Mouse (Mus musculus) frontal cortex, postnatal 14 days (tissue): ENCODE measurements around the gene Gm19426.

Source experiments
- DNase-seq, 2 experiments: peaks; one replicate each; pipeline ENCODE4 v3.0.0; 2022; ENCODE audit warnings: low spot score in 2 of 2

The Gm19426 gene

DNA sequence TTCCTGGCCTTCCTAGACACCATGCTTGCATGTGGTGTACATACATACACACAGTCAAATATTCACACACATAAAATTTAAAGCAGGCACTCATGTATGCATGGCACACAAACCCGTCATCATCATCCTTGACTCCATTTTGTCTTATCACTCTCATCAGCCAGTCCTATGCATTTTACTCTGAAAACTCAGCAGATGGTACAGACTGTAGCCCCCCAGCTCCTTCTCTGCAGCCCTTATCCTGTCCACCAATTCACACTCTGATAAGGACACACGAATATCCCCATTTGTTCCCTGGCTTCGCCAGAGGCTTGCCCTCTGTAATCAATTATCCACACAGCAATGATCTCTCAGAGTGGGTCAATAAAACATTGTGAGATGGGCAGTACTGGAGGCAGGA, 22.3 kb downstream of the Gm19426 start:
- no peak for DNase-seq

DNA sequence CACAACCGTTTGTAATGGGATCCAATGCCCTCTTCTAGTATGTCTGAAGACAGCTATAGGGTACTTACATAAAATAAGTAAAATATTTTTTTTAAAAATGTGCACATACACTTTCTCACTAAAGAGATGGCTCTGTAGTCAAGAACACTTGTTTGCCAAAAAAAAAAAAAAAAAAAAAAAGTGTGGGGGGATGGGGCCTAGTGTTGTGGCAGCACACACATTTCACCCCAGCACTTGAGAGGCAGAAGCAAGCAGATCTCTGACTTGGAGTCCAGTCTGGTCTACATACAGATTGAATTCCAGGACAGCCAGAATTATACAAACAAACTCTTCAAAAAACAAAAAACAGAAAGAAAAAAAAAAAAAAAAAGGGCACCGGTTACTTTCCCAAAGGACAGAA, 22.7 kb downstream of the Gm19426 start:
- DNase-seq = no peak

DNA sequence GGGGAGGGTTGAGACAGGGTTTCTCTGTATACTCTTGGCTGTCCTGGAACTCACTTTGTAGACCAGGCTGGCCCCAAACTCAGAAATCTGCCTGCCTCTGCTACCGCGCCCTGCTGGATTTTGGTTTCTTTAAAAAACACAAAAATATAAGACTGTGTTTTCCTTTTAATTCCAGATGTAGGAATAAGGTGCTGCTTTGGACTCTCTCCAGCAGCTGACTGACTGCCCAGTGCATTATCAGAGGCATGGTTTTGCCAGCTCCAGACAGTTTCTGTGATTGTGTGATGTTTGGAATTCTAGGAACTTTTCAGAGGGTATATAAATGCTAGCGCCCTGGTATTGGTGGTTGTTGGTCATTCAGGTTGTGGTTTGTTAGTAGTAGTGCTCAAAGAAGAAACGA, 26.1 kb downstream of the Gm19426 start:
- no peak for DNase-seq

DNA sequence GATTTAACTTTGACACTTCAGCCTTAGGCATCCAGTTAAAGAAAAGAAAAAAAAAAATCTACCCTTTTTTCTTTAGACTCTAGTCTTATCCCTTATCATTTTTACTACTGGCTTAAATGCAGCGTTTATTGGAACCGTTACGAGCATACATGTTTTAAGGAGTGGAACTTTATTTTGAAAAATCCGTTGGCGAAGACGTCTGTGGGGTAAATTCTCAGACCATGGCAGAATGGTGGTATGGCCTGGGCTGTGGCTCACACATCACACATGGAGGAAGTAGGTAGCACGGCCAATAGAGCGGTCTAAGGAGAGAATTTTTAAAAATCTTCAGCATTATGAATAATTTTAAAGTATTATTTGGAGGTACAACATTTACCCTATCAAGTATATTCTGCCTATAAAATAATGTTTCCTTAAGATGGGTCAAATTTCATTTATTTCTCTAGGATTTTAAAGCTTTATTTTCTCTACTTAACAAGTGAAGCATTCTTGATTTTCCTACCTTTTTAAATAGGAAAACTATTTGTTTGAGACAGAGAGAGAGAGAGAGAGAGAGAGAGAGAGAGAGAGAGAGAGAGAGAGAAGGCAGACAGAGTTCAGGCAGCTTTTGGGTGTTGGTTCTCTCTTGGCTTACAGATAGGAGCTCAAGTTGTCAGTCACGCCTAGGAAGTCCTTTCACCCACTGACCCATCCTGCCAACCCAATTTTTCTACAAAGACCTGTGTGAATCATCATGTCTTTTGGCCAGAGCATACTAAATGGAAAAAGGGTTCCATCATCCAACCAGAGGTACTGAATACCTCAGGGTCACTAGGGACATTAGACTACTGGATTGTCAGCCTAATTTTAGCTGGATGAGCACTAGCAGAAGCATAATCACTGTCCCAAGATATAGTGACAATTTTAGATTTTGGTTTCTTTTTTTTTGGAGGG, 26.8 kb downstream of the Gm19426 start:
- no peak for DNase-seq

DNA sequence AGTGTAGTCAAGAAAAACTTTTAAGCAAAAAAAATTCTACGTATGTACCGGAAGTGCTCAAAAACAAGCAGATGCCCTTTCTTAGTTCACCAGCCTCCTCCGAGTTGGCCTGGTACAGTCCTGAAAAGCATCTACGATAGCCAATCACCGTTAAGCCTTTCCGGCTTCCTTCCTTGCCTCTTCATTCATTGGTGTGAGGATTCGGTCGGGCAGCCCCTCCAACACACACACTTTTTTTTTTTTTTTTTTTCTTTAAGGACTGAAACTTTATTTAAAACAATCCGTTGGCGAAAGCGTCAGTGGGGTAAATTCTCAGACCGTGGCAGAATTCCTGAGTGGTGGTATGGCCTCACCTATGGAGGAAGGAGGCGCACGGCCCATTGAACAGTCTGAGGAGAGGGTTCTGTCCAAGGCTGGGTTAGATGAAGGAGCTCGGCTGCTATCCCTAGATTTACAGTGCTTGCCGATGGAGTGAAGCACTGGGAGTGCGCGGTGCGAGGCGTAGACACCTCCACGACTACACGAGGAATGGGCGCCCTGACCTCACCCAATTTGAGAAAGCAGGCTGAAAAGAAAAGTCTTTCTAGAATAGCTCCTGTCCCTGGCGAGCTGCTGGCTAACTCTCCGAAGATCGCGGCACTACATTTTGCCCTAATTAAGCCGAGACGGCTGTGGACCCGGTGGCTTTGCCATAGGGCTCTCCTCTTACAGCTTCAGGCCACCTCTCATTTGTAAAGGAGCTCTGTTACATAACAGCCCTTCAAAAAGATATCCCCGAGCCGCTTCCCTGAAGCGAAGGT, 27.7 kb downstream of the Gm19426 start:
- peak; percentile 57 to 87 for DNase-seq

DNA sequence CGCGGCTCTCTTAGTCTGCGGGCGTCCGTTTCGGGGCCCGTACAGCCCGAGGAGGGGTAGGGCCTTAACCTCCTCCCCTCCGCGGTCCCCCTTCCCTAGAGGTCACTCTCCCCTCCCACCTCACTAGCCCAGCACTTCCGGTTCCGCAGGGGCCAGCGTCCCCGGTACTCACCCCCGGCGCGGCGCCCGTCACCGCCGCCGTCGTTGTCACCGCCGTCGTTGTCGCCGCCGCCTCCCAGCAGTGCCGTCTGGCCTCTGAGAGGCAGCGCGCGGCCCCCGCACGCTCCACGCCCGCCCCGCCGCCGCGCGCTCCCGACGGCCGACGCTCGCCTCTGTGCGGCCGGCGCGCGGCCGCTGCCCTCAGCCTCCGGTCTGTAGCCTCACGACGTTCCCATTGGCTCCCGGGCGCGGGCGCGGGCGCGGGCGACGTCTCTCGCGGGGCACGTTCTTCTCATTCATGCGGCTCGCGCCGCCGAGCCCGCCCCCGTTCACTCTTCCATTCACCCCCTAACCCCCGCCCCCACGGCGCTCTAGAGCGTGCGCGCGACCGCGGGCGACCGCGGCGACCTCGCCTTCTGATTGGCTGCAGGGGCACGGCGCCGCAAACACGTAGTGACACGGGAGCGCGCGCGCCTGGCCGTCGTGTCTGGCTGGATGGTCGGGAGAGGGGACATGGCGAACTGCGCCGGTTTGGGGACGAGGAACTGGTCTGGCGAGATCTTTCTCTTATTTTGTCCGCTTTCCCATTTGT, 28.5 kb downstream of the Gm19426 start, which contains the start of gene Zdhhc5:
Zdhhc5 (minus strand) TSS at position 370 of the 751 bp plus-strand sequence.
- peak; percentile 97 for DNase-seq

DNA sequence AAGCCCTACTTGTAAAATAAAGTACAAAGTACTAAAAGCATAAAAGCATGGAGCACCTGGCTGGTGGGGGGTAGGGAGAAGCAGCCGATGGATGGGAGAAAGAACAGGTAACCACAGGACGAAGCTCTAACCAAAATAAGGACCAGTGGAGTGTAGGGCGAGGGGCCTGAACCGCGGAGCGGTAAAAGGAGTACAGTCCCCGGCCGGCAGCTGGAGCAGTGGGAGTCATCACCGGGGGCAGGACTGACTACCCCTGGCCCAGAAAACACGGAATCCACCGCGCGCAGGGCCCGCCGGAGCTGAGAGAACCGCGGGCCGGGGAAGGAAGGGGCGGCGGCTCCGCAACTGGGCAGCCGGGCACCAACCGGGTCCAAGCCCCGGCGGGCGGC, 29.0 kb downstream of the Gm19426 start:
- DNase-seq = no peak

DNA sequence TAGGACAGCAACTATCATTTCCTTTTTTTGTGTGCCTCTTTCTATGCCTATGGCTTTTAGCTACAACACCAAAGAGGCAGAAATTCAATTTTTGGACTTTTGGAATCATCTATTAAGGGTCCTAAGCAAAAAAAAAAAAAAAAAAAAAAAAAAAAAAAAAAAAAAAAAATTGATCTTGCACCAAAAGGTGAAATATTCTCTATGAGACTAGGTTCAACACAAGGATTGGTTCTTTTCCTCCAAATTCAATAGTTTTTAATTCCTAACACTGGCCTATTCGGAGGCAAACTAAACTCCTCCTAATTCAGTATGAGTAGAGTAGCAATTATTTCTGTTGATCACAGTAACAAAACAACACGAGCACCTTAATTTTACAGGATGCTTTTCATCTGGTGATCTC, 31.6 kb downstream of the Gm19426 start:
- no peak for DNase-seq

DNA sequence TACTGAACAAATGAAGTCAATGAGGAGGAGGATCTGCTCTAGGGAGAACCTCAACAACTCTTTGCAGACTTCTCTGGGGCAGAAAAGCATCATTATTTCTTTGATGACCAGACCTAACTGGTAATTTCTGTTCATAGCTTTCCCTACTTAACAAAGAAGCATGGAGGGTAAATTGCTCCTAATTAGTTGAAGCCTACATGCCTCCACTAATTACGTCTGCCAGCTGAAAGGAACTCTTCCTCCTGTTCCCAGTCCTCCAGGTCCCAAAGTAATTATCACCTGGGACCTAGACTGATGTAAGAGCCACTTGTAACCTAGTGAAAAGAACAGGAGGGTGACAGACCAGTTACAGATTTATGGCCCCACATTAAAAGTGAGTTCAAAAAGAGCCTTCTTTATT, 35.9 kb downstream of the Gm19426 start:
- no peak for DNase-seq

DNA sequence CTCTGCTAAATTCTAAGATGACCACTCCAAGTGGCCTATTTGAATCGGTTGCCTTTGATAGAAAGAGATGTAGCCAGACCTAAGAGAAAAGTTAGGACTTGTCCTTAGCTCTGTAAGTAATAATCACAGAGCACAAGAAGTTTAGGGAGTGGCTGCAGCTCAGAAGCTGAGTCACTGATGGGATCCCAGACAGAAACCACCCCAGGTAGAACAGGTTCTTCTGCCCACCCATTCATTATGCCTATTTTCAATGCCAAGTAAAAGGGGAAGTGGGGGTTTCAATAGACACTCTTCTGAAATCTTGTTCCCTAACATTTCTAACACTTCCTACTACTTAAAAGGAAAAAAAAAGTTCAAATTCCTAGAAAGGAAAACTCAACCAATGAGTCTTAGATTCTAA, 38.2 kb downstream of the Gm19426 start:
- DNase-seq = no peak

DNA sequence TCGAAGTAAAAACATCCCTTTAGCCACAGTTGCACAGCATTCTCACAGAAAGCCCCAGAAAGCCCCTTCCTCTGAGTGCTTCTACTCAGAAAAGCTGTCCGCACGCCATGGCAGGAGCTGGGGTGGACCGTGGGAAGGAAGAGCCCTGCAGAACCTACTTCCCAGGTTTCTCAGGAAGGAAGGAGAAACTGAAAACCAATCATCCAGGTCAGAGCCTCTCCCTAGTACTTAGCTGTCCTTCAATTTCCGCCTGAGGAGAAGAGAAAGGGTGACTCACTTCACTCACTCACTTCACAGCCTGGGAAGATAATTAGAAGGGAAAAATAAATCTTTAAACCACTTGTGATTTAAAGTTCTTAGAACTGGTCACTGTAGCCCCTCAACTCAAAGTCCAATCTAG, 39.1 kb downstream of the Gm19426 start:
- DNase-seq = no peak

DNA sequence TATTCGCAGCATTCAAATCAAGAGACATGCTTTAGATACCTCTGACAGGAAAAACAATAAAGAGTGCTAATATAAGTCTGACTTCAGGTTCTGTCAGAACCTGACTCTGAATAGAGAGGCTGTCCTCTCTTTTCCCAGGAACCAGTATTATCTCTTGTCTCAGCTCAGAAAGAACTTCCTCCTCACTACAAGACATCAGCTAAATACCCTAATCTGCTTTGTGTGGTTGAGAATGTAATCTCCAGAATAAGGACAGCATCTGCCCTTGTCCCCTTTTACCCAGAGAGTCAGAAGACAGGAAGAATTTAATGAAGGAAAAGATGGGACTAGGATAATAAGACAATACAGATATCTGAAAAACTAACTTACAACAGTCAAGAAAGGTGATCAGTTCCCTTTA, 40.0 kb downstream of the Gm19426 start:
- no peak for DNase-seq

DNA sequence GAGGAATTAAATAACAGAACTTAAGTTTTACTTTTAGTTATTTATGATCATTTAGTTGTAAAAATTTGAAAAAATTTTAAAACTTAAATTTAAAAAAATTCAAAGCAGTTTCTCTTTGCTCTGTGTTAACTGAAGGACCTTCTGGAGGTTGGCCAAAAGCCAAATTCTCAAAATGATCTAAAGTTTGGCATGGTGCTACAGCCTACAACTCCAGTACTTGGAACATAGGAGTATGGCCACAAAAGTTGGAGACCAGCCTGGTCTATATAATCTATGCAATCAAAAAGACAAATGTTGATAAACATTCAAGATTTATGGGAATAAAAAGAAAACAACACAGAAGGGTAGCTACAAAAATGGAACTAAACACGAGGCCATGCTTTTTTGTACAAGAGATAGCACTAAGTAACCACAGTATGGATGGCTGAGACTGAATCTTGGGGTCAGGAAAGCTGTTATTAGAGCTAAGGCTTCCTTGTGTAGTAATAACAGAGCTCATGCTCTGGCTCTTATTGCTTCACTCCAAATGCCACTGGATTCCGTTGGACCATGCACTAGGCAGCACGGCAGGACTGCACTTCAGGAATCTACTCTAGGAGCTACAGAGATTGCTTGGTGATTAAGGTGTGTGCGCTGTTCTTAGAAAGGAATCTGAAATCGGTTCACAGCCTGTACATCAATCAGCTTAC, 48.3 kb downstream of the Gm19426 start:
- DNase-seq = no peak
